Mouse (Mus musculus) intestine, embryonic 15.5 days (tissue): ENCODE results near the gene Nbas. TPM values are rescaled to one million over a fixed set of nuclear protein-coding genes. Genes with fewer than 3 reads are reported as not detected.

ENCODE experiments used
- ATAC-seq: fragments of 200-750 bp; cut with Nextera tagmentation; 2 replicates; pipeline ENCODE4 v1.8.0; 2017; ENCODE audit warnings: moderate TSS enrichment, moderate library complexity
- H3K27ac ChIP-seq: fragments of 300-500 bp; sonication (generic); 2 replicates; pipeline ENCODE4 v1.5.1; 2015; ENCODE audit warnings: mild to moderate bottlenecking, inconsistent platforms
- H3K27me3 ChIP-seq: fragments of 300-500 bp; sonication (generic); replicated peaks from 2 replicates; pipeline ENCODE4 v1.6.1; 2015; ENCODE audit warnings: inconsistent platforms
- H3K36me3 ChIP-seq: fragments of 300-500 bp; sonication (generic); 2 replicates; pipeline ENCODE4 v1.6.1; 2015; ENCODE audit warnings: inconsistent platforms
- H3K4me1 ChIP-seq: fragments of 300-500 bp; sonication (generic); replicated peaks from 2 replicates; pipeline ENCODE4 v1.6.1; 2015; ENCODE audit warnings: inconsistent platforms
- H3K4me2 ChIP-seq: fragments of 300-500 bp; sonication (generic); replicated peaks from 2 replicates; pipeline ENCODE4 v1.6.1; 2015; ENCODE audit warnings: mild to moderate bottlenecking, inconsistent platforms
- H3K4me3 ChIP-seq: fragments of 300-500 bp; sonication (generic); replicated peaks from 2 replicates; pipeline ENCODE4 v1.5.1; 2015; ENCODE audit warnings: inconsistent platforms
- H3K9ac ChIP-seq: fragments of 300-500 bp; sonication (generic); 2 replicates; pipeline ENCODE4 v1.6.1; 2015; ENCODE audit warnings: inconsistent platforms
- H3K9me3 ChIP-seq: fragments of 300-500 bp; sonication (generic); 2 replicates; pipeline ENCODE4 v1.6.1; 2016; ENCODE audit warnings: inconsistent platforms
- WGBS: fragments of 180-500 bp; shearing (Covaris S2); methylation state at CpG from one replicate; pipeline ENCODE4 v1.1.7; 2015; 5-methylcytosine and 5-hydroxymethylcytosine counted together
- polyA plus RNA-seq: library from polyadenylated mRNA; unstranded; fragments of >200 nt; fragmentation: Nextera tagmentation; extraction: Ambion mirVana; gene quantifications from 2 replicates; pipeline ENCODE4 v1.2.1, GENCODE M21; 2015

Gene Nbas
- polyA plus RNA-seq, 1 experiment from 2014 or later = 16.4 TPM

DNA sequence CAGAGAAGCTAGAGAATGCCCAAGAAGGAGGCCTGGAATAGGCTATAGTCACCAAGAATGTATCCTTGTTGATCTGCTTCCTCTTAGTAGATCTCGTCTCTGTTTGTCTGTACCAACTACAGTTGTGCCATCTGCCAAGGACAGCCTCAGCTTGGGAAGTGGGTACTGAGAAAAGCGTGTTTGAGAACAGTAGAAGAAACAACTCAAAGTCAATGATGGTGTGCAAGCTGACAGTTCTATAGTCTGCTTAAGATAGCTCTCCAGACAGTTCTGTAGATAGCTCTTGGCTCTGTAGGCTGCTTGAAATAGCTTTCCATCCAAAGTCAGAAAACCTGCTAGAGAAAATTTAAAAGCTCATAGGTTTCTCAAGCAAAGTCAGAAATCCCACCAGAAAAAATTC lies 149.7 kb downstream of the Nbas start:
- Histone ChIP-seq H3K9ac (no peak overlapping the region), H3K4me2 (no peak overlapping the region), H3K27me3 (no peaks in the 10 kb centered on the region), H3K27ac (no peak overlapping the region), H3K4me1 (no peaks in the 10 kb centered on the region), H3K9me3 (no peaks in the 10 kb centered on the region), H3K36me3 (no peaks in the 10 kb centered on the region), H3K4me3 (no peak overlapping the region)
- 92% methylated on average over 2 of the region's 2 CpGs for WGBS
- no peak for ATAC-seq

DNA sequence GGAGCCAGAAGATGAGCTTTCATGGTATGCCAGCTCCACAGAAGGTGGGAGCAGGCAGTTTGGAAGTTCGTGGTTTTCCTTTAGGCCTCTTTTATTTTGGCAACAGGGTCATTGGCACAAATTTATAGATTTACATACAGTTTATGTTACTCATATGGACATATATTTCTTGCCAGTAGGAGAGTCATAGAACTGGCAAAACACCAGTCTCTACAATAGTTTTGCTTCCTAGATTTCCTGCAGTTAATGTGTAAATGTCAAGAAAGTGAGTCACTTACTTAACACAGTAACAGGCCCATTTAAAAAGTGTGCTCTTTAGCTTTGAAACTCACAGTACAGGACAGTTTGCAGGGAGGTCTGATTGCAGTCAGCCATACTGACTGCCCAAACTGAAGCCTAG lies 161.3 kb downstream of the Nbas start:
- Histone ChIP-seq H3K27ac (no peak overlapping the region), H3K27me3 (no peaks in the 10 kb centered on the region), H3K4me1 (no peaks in the 10 kb centered on the region), H3K4me2 (no peak overlapping the region), H3K36me3 (0 out of 2 replicates have a peak, but pooled peaks cover 7% of the 10 kb centered on the region), H3K9ac (no peak overlapping the region), H3K9me3 (no peaks in the 10 kb centered on the region), H3K4me3 (no peak overlapping the region)
- ATAC-seq = no peak
- WGBS = 70% methylated on average over 1 of the region's 1 CpGs

GRCm38 (mm10) chr12:13444653-13445431 lies 175.9 kb downstream of the Nbas start:
- Histone ChIP-seq H3K27ac (no peak overlapping the region), H3K9me3 (no peaks in the 10 kb centered on the region), H3K9ac (no peak overlapping the region), H3K4me3 (no peak overlapping the region), H3K36me3 (no peaks in the 10 kb centered on the region), H3K27me3 (no peaks in the 10 kb centered on the region), H3K4me2 (no peak overlapping the region), H3K4me1 (no peaks in the 10 kb centered on the region)
- WGBS = 64% methylated on average over 4 of the region's 4 CpGs
- ATAC-seq = no peak

DNA sequence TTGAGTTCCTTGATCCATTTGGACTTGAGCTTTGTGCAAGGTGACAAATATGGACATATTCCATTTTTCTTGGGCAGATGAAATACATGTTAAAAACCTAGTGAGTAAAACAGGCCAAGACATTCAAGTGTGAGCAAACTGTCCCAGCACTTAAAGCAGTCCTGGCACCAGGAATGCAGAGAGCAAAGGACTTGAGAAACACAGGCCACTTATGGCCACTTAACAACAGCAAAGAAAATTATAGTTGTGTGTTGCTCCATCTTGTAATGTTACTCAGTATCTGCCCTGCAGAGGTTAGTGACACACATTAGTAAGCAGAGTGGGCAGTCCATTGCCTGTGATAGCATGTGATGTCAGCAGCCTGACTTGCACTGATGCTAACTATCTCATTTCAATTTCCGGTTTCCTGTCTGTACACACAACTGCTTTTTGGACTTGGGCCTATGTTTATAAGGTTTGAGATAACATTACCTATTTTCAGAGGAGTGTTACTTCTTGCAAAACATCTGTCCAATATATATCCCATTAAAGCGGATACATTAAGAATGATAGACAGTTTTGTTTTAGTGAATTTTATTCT lies 176.6 kb downstream of the Nbas start:
- Histone ChIP-seq H3K9ac (no peak overlapping the region), H3K4me2 (no peak overlapping the region), H3K4me3 (no peak overlapping the region), H3K27ac (no peak overlapping the region), H3K4me1 (no peaks in the 10 kb centered on the region), H3K36me3 (no peaks in the 10 kb centered on the region), H3K27me3 (no peaks in the 10 kb centered on the region), H3K9me3 (no peaks in the 10 kb centered on the region)
- ATAC-seq = peak; percentile 65; the same call in 1 of the 2 replicates
- WGBS = 65% methylated on average over 2 of the region's 2 CpGs

DNA sequence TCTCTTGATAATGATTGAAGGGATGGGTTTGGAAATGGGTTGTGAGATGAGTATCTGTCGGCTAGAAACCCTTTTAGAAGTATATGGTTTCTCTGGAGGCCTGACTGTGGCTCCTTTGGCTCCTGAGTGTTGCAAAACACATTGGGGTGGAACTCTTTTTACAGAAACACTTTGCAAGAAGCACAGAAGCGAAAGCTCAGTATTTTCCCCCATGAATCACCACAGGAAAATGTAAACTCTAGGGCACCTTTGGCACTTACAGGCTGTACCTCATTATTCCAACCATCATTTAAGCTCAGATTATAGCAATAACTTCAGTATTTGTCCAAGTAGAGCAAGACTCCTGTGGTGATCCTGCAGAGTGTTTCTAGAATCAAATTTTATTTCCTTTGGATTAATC lies 180.0 kb downstream of the Nbas start:
- Histone ChIP-seq H3K4me3 (no peak overlapping the region), H3K36me3 (0 out of 2 replicates have a peak, but pooled peaks cover 3% of the 10 kb centered on the region), H3K4me2 (no peak overlapping the region), H3K4me1 (no peaks in the 10 kb centered on the region), H3K9ac (no peak overlapping the region), H3K27me3 (no peaks in the 10 kb centered on the region), H3K27ac (no peak overlapping the region), H3K9me3 (no peaks in the 10 kb centered on the region)
- no peak for ATAC-seq
- WGBS = 67% methylated on average over 2 of the region's 2 CpGs

GRCm38 (mm10) chr12:13452050-13452449 lies 183.1 kb downstream of the Nbas start:
- H3K9me3 ChIP-seq = no peaks in the 10 kb centered on the region
- H3K4me2 ChIP-seq = no peak overlapping the region
- H3K9ac ChIP-seq = no peak overlapping the region
- H3K27me3 ChIP-seq = no peaks in the 10 kb centered on the region
- H3K27ac ChIP-seq = no peak overlapping the region
- no peaks in the 10 kb centered on the region for H3K4me1 ChIP-seq
- no peak overlapping the region for H3K4me3 ChIP-seq
- 0 out of 2 replicates have a peak, but pooled peaks cover 3% of the 10 kb centered on the region for H3K36me3 ChIP-seq
- ATAC-seq = no peak
- 41% methylated on average over 2 of the region's 2 CpGs for WGBS

DNA sequence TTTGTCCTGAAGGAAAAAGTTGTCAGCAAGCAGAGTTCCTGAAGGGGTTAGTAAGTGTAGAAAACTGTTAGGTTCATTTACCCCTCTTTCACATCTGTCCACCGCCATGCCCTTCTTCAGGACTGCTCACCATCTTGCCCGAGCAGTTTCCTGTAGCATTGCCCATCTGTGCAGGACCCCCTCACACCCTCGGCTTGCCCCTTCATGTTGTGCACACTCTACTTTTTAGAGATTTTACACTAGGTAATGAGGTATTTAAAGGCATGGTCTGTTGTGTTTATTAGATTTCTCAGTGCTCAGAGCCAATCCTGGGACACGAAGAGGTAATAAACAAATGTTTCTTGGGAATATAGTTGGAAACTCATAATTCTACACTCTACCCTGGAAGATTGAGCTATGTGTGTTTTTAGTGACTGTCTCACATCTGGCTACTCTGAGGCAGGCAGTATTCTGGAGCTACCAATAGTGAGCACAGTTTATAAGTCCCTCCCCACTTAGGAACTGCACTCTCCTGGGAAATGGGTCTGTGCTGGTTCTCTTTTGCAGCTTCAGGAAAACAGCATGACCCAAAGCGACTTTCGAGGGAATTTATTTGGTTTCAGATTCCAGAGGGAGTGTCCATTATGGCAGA lies 191.4 kb downstream of the Nbas start:
- H3K4me2 ChIP-seq = no peak overlapping the region
- no peaks in the 10 kb centered on the region for H3K9me3 ChIP-seq
- no peak overlapping the region for H3K9ac ChIP-seq
- no peaks in the 10 kb centered on the region for H3K27me3 ChIP-seq
- no peaks in the 10 kb centered on the region for H3K4me1 ChIP-seq
- H3K4me3 ChIP-seq = no peak overlapping the region
- 80% methylated on average over 6 of the region's 6 CpGs for WGBS
- ATAC-seq = no peak
- no peaks in the 10 kb centered on the region for H3K36me3 ChIP-seq
- H3K27ac ChIP-seq = no peak overlapping the region

DNA sequence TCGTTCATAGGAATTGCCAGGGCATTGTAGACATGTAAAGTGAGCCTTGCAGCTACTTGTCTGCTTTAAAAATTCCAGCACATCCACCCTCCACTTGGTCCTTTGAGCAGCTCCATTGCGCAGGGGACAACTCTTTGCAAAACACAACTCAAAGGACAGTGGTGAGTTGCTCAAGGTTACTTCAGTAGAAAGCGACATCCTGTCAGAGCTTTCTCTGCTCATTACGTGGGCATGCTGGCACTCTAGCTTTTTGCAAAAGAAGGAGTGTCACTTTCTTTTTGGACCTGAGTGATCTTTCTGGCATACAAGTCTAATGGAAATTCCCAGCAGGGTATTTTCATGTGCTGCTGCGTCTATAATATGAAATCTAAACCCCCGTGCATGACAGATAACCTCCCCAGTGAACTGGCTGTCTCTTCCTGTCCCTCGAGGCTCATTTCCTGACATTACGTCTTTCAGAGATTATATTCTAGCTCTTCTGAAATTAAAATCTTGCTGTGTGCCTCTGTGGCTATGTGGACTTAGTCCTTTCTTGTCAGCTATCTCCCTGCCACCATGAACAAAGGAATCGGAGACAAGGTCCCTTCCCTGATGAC lies 192.7 kb downstream of the Nbas start:
- ATAC-seq = no peak
- Histone ChIP-seq H3K9ac (no peak overlapping the region), H3K4me3 (no peak overlapping the region), H3K27me3 (no peaks in the 10 kb centered on the region), H3K36me3 (no peaks in the 10 kb centered on the region), H3K4me1 (no peaks in the 10 kb centered on the region), H3K27ac (no peak overlapping the region), H3K9me3 (no peaks in the 10 kb centered on the region), H3K4me2 (no peak overlapping the region)
- 78% methylated on average over 9 of the region's 9 CpGs for WGBS

DNA sequence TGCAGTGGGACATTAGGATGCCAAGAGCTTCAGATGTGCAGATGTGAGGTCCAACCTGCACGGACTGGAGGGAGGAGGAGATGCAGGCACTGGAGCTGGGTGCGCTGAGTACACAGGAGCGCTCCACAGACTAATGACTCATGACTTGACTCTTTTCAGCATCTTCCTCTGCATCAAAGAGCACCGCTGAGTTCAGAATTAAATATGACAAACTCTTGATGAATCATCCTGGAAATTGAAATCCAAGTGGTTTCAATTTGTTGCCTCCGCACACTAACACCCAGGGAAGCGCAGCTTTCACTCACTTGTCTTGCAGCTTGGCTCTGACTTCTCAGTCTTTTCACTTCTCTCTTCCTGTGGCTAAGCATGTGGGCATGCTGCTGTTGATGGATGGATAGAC lies 193.5 kb downstream of the Nbas start:
- H3K27ac ChIP-seq = no peak overlapping the region
- H3K4me1 ChIP-seq = no peaks in the 10 kb centered on the region
- no peaks in the 10 kb centered on the region for H3K27me3 ChIP-seq
- no peak overlapping the region for H3K4me3 ChIP-seq
- no peak overlapping the region for H3K4me2 ChIP-seq
- no peaks in the 10 kb centered on the region for H3K9me3 ChIP-seq
- no peaks in the 10 kb centered on the region for H3K36me3 ChIP-seq
- ATAC-seq = no peak
- WGBS = 88% methylated on average over 6 of the region's 6 CpGs
- H3K9ac ChIP-seq = no peak overlapping the region

DNA sequence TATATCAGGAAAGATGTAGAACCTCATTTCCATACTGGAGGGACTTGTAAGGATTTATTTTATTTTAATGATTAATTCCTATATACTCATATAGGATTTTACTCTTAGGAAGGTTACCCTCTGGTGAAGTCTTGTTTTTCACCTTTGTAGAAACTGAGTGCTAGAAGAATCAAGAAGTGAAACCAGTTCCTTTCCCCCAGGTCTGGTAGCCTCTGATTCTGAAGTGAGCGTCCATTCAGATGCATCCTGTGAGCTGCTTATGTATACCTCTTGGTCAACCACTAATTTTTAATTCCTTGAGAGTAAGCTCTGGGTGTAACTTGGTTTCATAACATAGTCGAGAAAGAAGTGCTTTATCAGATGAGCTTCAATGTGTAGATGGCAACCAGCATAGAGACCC lies 196.6 kb downstream of the Nbas start:
- Histone ChIP-seq H3K27me3 (no peaks in the 10 kb centered on the region), H3K4me2 (no peak overlapping the region), H3K27ac (no peak overlapping the region), H3K36me3 (no peaks in the 10 kb centered on the region; the same call in 1 of the 2 replicates), H3K4me1 (no peaks in the 10 kb centered on the region), H3K9me3 (no peaks in the 10 kb centered on the region), H3K9ac (no peak overlapping the region), H3K4me3 (no peak overlapping the region)
- no peak for ATAC-seq
- WGBS = 94% methylated on average over 2 of the region's 2 CpGs

DNA sequence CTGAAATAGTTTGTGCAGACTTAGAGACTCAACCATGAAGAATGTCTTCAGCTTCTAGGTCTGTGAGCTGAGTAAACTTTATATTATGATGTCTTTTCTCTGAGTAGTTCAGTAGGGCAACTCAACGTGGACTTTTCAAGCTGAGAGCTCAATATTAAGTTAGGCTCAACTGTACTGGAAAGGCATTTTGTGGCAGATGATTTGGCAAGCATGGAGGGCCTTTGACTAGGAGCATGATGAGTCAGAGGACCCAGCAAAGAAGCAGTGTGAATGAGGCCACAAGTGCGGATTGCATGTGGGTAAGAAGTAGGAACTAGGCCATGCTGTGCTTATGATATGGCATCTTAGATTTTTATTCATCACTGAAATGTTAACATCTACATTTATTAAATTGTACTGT lies 205.9 kb downstream of the Nbas start:
- Histone ChIP-seq H3K4me2 (no peak overlapping the region), H3K9me3 (no peaks in the 10 kb centered on the region), H3K4me1 (no peaks in the 10 kb centered on the region), H3K27me3 (no peaks in the 10 kb centered on the region), H3K36me3 (no peaks in the 10 kb centered on the region; the same call in 1 of the 2 replicates), H3K4me3 (no peak overlapping the region), H3K27ac (no peak overlapping the region), H3K9ac (no peak overlapping the region)
- 91% methylated on average over 2 of the region's 2 CpGs for WGBS
- ATAC-seq = no peak

DNA sequence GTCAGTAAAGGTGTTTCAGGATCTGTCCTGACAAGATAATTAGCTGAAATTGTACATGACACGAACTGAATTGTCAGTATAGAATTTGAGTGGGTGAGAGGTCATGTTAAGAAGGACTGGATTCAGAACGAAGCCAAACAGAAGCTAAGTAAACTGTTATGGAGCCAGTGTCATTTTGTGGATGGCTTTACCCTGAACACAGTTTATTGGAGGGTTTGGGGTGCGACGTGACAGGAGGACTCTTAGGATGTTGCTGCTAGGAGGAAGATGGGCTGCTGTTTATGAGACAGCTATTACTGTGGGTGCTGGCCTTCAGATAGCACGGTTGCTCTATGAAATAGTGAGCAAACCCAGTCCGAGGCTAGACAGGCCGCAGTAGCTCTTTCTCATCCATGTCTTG lies 210.2 kb downstream of the Nbas start:
- no peak overlapping the region for H3K4me2 ChIP-seq
- ATAC-seq = no peak
- H3K27ac ChIP-seq = no peak overlapping the region
- H3K4me1 ChIP-seq = no peaks in the 10 kb centered on the region
- no peaks in the 10 kb centered on the region for H3K36me3 ChIP-seq
- no peak overlapping the region for H3K9ac ChIP-seq
- no peaks in the 10 kb centered on the region for H3K9me3 ChIP-seq
- no peak overlapping the region for H3K4me3 ChIP-seq
- 86% methylated on average over 7 of the region's 7 CpGs for WGBS
- no peaks in the 10 kb centered on the region for H3K27me3 ChIP-seq
